Mouse (Mus musculus) E14TG2a.4 (cell line): ENCODE results near the gene Vac14.

ENCODE experiments used
- CTCF ChIP-seq: conservative IDR thresholded peaks from 2 replicates; pipeline ENCODE4 v1.5.1; 2014; ENCODE audit warnings: low read length
- NANOG ChIP-seq: IDR thresholded peaks from 2 replicates; pipeline ENCODE4 v1.6.1; 2014; ENCODE audit warnings: borderline replicate concordance, low read length, mixed read lengths
- POU5F1 ChIP-seq: IDR thresholded peaks from 2 replicates; pipeline ENCODE4 v1.6.1; 2014; ENCODE audit warnings: low read length, borderline replicate concordance

DNA sequence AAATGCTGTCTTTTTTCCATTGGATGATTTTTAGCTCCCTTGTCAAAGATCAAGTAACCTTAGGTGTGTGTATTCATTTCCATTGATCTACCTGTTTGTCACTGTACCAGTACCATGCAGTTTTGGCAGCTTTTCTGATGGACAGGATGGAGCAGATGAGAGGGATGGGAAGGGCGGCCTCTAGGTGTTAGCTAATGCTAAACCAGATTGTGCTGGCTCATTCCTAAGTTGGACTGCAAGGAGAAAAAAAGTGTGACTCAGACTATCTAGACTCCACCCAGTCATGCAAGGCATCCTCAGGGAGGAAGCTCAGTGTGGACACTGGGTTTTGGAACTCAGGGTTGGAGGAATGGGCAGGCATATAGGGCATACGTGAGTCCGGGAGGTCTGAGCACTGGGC, 30.2 kb downstream of the Vac14 start:
- TF ChIP-seq CTCF (no peak), NANOG (no peak), POU5F1 (no peak)
